Mouse (Mus musculus): ENCODE data around the gene Ccdc73. TPM values are rescaled to one million over a fixed set of nuclear protein-coding genes. Genes with fewer than 3 reads are reported as not detected.

Ccdc73 gene
- polyA plus RNA-seq, 2 experiments = 4.5 to 7.1 TPM

DNA sequence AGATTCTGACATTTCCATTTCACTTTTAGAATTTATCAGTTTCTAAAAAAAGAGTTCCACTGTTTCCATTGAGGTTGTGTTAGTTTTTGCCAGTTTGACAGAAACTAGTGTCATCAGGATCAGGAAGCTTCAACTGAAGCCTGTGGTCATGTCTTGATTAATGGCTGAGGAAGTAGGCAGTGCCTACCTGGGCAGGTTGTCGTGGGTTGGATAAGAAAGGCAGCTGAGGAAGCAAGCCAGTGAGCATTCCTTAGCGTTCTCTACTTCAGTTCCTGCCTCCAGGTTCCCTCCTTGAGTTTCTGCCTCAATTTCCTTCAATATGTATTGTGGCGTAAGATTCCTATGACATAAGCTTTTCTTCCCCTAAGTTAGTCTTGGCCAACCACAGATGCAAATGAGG is 118.2 kb downstream of the Ccdc73 start:
- H3K27me3 ChIP-seq (ENCODE audit: control insufficient read depth, insufficient read depth, low read length) = no peaks in the 10 kb centered on the region
- ATAC-seq (ENCODE audit: low FRiP score, low read depth) (no peak), DNase-seq (ENCODE audit: low spot score) (no peak)
- no peaks in the 10 kb centered on the region for H3K9me3 ChIP-seq (ENCODE audit: control insufficient read depth, low read length)
- H3K4me2 ChIP-seq (replicated peaks; ENCODE audit: low read depth, low read length, severe bottlenecking) = no peak overlapping the region
- H3K4me1 ChIP-seq (ENCODE audit: control insufficient read depth, insufficient read depth, low read length) = no peaks in the 10 kb centered on the region
- no peak overlapping the region for H3K9ac ChIP-seq (ENCODE audit: low read depth, low read length, severe bottlenecking)
- H3K4me3 ChIP-seq (replicated peaks; ENCODE audit: low read length) = no peak overlapping the region
- no peaks in the 10 kb centered on the region for H3K36me3 ChIP-seq (ENCODE audit: control insufficient read depth, insufficient read depth, low read length)
- H3K27ac ChIP-seq (replicated peaks; ENCODE audit: low read depth, low read length) = no peak overlapping the region
- no peak for TF ChIP-seq POLR2A (IDR thresholded peaks at IDR 0.05; ENCODE audit: borderline replicate concordance, extremely low read depth, insufficient read depth, insufficient read length)
- 52% methylated on average over 3 of the region's 3 CpGs for WGBS

DNA sequence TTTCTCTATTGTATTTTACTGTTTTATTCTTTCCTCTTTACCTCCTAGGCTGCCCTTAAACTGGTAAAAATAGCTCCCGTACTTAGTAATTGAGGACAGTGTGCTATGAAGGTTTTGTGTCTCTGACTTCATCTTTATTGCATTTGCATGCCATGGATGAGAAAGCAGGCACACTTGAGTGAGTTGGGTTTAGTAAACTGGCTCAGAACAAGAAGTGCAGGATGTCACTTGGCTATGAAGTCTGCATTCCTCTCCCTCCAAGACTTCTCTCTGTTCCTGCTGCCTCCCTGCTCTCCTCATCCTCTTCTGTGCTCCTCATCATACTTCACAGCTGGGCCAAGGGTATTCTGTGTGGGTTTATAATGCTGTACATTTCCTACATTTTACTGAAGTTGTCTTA is 121.4 kb downstream of the Ccdc73 start:
- Histone ChIP-seq H3K4me1 (ENCODE audit: control insufficient read depth, insufficient read depth, low read length) (no peaks in the 10 kb centered on the region), H3K9ac (ENCODE audit: low read depth, low read length, severe bottlenecking) (no peak overlapping the region), H3K4me3 (replicated peaks; ENCODE audit: low read length) (no peak overlapping the region), H3K27me3 (ENCODE audit: control insufficient read depth, insufficient read depth, low read length) (no peaks in the 10 kb centered on the region), H3K27ac (replicated peaks; ENCODE audit: low read depth, low read length) (no peak overlapping the region), H3K36me3 (ENCODE audit: control insufficient read depth, insufficient read depth, low read length) (no peaks in the 10 kb centered on the region), H3K4me2 (replicated peaks; ENCODE audit: low read depth, low read length, severe bottlenecking) (no peak overlapping the region), H3K9me3 (ENCODE audit: control insufficient read depth, low read length) (no peaks in the 10 kb centered on the region)
- ATAC-seq (ENCODE audit: low FRiP score, low read depth) (no peak), DNase-seq (ENCODE audit: low spot score) (no peak)
- 71% methylated on average over 1 of the region's 1 CpGs for WGBS
- no peak for TF ChIP-seq POLR2A (IDR thresholded peaks at IDR 0.05; ENCODE audit: borderline replicate concordance, extremely low read depth, insufficient read depth, insufficient read length)

DNA sequence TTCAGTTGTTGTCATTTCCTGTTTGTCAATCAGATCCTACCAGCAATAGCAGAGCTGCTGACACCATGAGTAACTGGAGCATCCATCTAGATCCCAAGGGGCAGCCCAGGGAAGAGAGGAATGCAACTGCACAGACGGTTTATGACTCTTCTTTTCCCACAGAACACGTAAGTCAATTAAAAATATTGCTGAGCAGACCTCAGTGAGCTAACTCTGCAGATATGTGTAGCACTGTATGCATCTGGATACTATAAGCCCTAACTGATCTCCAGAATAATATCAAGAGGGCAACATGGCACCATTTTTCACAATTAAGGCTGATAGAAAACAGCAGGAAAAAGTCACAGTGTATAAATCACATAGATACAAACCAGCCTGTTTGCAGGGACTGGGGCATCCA is 126.8 kb downstream of the Ccdc73 start:
- ATAC-seq (ENCODE audit: low FRiP score, low read depth) (no peak), DNase-seq (ENCODE audit: low spot score) (no peak)
- H3K9me3 ChIP-seq (ENCODE audit: control insufficient read depth, low read length) = no peaks in the 10 kb centered on the region
- H3K4me2 ChIP-seq (replicated peaks; ENCODE audit: low read depth, low read length, severe bottlenecking) = no peak overlapping the region
- WGBS = 39% methylated on average over 2 of the region's 2 CpGs
- peaks cover 19% of the 10 kb centered on the region for H3K36me3 ChIP-seq (ENCODE audit: control insufficient read depth, insufficient read depth, low read length)
- no peak overlapping the region for H3K27ac ChIP-seq (replicated peaks; ENCODE audit: low read depth, low read length)
- H3K4me1 ChIP-seq (ENCODE audit: control insufficient read depth, insufficient read depth, low read length) = no peaks in the 10 kb centered on the region
- TF ChIP-seq POLR2A (IDR thresholded peaks at IDR 0.05; ENCODE audit: borderline replicate concordance, extremely low read depth, insufficient read depth, insufficient read length) = no peak
- no peak overlapping the region for H3K4me3 ChIP-seq (replicated peaks; ENCODE audit: low read length)
- H3K27me3 ChIP-seq (ENCODE audit: control insufficient read depth, insufficient read depth, low read length) = no peaks in the 10 kb centered on the region
- H3K9ac ChIP-seq (ENCODE audit: low read depth, low read length, severe bottlenecking) = no peak overlapping the region

DNA sequence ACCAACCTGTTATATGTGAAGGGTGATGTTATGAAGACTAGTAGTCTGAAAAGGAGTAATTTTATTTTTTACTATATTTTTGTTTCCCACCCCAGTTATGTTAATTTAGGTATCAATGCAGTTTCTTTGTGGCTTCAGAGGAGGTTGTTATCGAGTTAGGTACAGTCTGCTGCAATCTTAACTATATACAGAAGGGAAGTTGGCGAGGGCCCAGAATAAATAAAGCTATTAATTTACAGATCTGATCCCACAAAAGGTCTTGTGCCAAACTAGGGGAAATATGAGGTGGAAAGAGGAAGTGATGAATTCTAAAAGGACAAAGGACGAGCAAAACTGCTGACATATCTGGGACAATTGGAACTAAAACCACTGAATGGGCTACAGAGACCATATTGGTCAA is 128.6 kb downstream of the Ccdc73 start:
- H3K9me3 ChIP-seq (ENCODE audit: control insufficient read depth, low read length) = no peaks in the 10 kb centered on the region
- TF ChIP-seq POLR2A (IDR thresholded peaks at IDR 0.05; ENCODE audit: borderline replicate concordance, extremely low read depth, insufficient read depth, insufficient read length) = no peak
- ATAC-seq (ENCODE audit: low FRiP score, low read depth) (no peak), DNase-seq (ENCODE audit: low spot score) (no peak)
- H3K27ac ChIP-seq (replicated peaks; ENCODE audit: low read depth, low read length) = no peak overlapping the region
- H3K9ac ChIP-seq (ENCODE audit: low read depth, low read length, severe bottlenecking) = no peak overlapping the region
- 77% methylated on average over 3 of the region's 3 CpGs for WGBS
- no peak overlapping the region for H3K4me3 ChIP-seq (replicated peaks; ENCODE audit: low read length)
- H3K4me1 ChIP-seq (ENCODE audit: control insufficient read depth, insufficient read depth, low read length) = no peaks in the 10 kb centered on the region
- H3K27me3 ChIP-seq (ENCODE audit: control insufficient read depth, insufficient read depth, low read length) = no peaks in the 10 kb centered on the region
- peaks cover 28% of the 10 kb centered on the region for H3K36me3 ChIP-seq (ENCODE audit: control insufficient read depth, insufficient read depth, low read length)
- no peak overlapping the region for H3K4me2 ChIP-seq (replicated peaks; ENCODE audit: low read depth, low read length, severe bottlenecking)

DNA sequence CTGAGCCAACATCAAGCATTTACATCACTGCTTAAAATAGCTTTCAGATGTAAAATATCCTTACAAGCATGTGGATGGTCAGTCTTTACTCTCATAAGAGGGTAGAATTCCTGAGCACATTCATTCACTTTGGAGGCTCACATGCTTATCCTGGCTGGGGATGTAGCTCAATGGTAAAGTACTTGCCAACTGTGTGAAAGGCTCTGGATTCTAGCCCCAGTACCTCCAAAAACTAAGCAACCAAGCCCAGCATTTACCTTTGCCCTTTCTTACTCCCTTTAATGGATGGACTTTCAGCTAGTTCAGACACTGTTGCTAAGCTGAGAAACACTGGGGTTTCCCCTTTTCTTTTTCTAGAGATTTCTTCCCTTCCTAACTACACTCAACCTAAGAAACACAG is 139.6 kb downstream of the Ccdc73 start:
- Histone ChIP-seq H3K27me3 (ENCODE audit: control insufficient read depth, insufficient read depth, low read length) (no peaks in the 10 kb centered on the region), H3K4me2 (replicated peaks; ENCODE audit: low read depth, low read length, severe bottlenecking) (no peak overlapping the region), H3K4me1 (ENCODE audit: control insufficient read depth, insufficient read depth, low read length) (no peaks in the 10 kb centered on the region), H3K9ac (ENCODE audit: low read depth, low read length, severe bottlenecking) (no peak overlapping the region), H3K4me3 (replicated peaks; ENCODE audit: low read length) (no peak overlapping the region), H3K27ac (replicated peaks; ENCODE audit: low read depth, low read length) (no peak overlapping the region), H3K9me3 (ENCODE audit: control insufficient read depth, low read length) (no peaks in the 10 kb centered on the region), H3K36me3 (ENCODE audit: control insufficient read depth, insufficient read depth, low read length) (peaks cover 84% of the 10 kb centered on the region)
- DNase-seq (ENCODE audit: low spot score) (no peak), ATAC-seq (ENCODE audit: low FRiP score, low read depth) (no peak)
- no peak for TF ChIP-seq POLR2A (IDR thresholded peaks at IDR 0.05; ENCODE audit: borderline replicate concordance, extremely low read depth, insufficient read depth, insufficient read length)

Measured in limb, embryonic 14.5 days (tissue).